Mouse (Mus musculus) embryonic facial prominence, embryonic 15.5 days (tissue): ENCODE data around the gene Ermp1. TPM values are rescaled to one million over a fixed set of nuclear protein-coding genes. Genes with fewer than 3 reads are reported as not detected.

Experiments
- ATAC-seq: fragments of 200-750 bp; cut with Nextera tagmentation; 2 replicates; pipeline ENCODE4 v1.8.0; 2017; ENCODE audit warnings: low read depth, moderate TSS enrichment; ENCODE audit not compliant: insufficient number of reproducible peaks, low FRiP score, low TSS enrichment
- H3K27ac ChIP-seq: fragments of 300-500 bp; sonication (generic); replicated peaks from 2 replicates; pipeline ENCODE4 v1.5.1; 2015; ENCODE audit warnings: mild to moderate bottlenecking, inconsistent platforms
- H3K27me3 ChIP-seq: fragments of 300-500 bp; sonication (generic); 2 replicates; pipeline ENCODE4 v1.6.1; 2015; ENCODE audit warnings: inconsistent platforms
- H3K36me3 ChIP-seq: fragments of 300-500 bp; sonication (generic); 2 replicates; pipeline ENCODE4 v1.6.1; 2015; ENCODE audit warnings: mild to moderate bottlenecking, inconsistent platforms
- H3K4me1 ChIP-seq: fragments of 300-500 bp; sonication (generic); 2 replicates; pipeline ENCODE4 v1.6.1; 2015; ENCODE audit warnings: inconsistent platforms
- H3K4me2 ChIP-seq: fragments of 300-500 bp; sonication (generic); replicated peaks from 2 replicates; pipeline ENCODE4 v1.6.1; 2015; ENCODE audit warnings: mild to moderate bottlenecking, inconsistent platforms
- H3K4me3 ChIP-seq: fragments of 300-500 bp; sonication (generic); replicated peaks from 2 replicates; pipeline ENCODE4 v1.5.1; 2015; ENCODE audit warnings: mild to moderate bottlenecking, inconsistent platforms
- H3K9ac ChIP-seq: fragments of 300-500 bp; sonication (generic); 2 replicates; pipeline ENCODE4 v1.6.1; 2015; ENCODE audit warnings: inconsistent platforms
- H3K9me3 ChIP-seq: fragments of 300-500 bp; sonication (generic); replicated peaks from 2 replicates; pipeline ENCODE4 v1.6.1; 2016; ENCODE audit warnings: inconsistent platforms
- WGBS: fragments of 180-500 bp; shearing (Covaris S2); methylation state at CpG from one replicate; pipeline ENCODE4 v1.1.7; 2015; 5-methylcytosine and 5-hydroxymethylcytosine counted together
- polyA plus RNA-seq: library from polyadenylated mRNA; unstranded; fragments of >200 nt; fragmentation: Nextera tagmentation; extraction: Ambion mirVana; gene quantifications from 2 replicates; pipeline ENCODE4 v1.2.1, GENCODE M21; 2015

Gene Ermp1
- polyA plus RNA-seq, 1 experiment from 2014 or later, result 23.4 TPM

DNA sequence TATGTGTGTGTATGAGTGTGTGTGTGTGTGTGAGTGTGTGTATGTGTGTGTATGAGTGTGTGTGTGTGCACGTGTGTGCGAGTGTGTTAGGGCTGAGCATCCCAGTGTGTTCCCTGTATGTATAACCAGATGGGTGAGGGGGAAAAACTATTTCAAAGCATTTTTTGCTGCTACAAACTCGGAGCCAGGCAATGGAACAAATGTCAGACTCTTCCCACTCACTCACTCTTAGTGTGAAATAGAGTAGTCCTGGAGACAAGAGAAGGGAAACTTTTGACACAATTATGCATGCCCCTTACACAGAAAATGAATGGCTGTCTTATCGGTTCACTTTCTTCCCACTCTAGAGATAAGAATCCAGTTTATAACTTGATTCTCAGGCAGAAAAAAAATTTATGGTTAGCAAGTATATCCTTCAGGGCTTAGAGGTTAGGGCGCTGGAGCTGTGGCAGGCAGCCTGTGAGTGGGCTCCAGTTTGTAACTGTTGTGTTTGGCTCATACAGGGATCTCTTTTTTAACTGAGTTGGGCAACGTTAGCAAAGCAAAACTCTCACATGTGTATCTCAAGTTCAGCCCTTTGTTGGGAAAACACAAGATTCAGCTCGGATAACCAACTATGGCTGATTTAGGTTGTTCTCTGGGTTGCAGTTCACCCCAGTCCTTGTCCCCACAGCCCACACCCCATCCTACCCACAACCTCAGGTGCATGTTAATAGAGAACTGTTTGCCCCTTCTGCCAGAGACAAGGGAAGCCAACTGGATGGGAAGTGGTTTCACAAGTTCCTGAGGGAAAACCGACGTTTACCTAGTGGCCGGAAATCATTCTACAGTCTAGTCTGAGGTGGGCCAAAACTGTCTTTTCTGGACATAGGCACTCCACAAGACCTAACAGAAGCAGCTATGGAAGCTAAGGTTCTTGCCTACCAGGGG is 12.9 kb upstream of the Ermp1 start:
- Histone ChIP-seq H3K27me3 (no peaks in the 10 kb centered on the region), H3K9me3 (no peaks in the 10 kb centered on the region), H3K4me1 (peaks cover 11% of the 10 kb centered on the region), H3K4me3 (no peak overlapping the region), H3K4me2 (no peak overlapping the region), H3K27ac (no peak overlapping the region), H3K36me3 (no peaks in the 10 kb centered on the region), H3K9ac (no peak overlapping the region)
- ATAC-seq, result no peak
- 71% methylated on average over 10 of the region's 10 CpGs for WGBS

DNA sequence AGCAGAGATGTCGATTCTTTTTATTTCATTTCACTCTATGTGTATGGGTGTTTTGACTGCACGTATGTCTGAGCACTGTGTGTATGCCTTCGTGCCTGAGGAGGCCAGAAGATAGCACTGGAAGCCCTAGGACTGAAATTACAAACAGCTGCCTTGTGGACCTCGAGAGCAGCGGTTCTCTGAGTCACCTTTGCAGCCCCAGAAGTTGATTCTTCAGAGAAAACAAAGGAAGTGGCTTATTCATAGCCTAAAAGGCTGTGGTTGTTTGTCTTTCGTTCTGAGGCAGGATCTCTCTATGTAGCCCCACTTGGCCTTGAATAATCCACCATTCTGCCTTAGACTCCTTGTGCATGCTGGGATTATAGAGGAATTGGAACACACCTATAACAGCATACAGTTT is 11.5 kb upstream of the Ermp1 start:
- H3K4me3 ChIP-seq, result no peak overlapping the region
- no peak overlapping the region for H3K4me2 ChIP-seq
- no peaks in the 10 kb centered on the region for H3K27me3 ChIP-seq
- H3K9me3 ChIP-seq, result no peaks in the 10 kb centered on the region
- no peak overlapping the region for H3K9ac ChIP-seq
- no peaks in the 10 kb centered on the region for H3K36me3 ChIP-seq
- H3K4me1 ChIP-seq, result peaks cover 11% of the 10 kb centered on the region
- no peak overlapping the region for H3K27ac ChIP-seq
- 40% methylated on average over 6 of the region's 6 CpGs for WGBS
- ATAC-seq, result no peak

GRCm38 (mm10) chr19:29658836-29659235 is 10.6 kb upstream of the Ermp1 start:
- Histone ChIP-seq H3K9ac (no peak overlapping the region), H3K27ac (no peak overlapping the region), H3K4me3 (no peak overlapping the region), H3K9me3 (no peaks in the 10 kb centered on the region), H3K4me2 (no peak overlapping the region), H3K4me1 (peaks cover 11% of the 10 kb centered on the region), H3K27me3 (no peaks in the 10 kb centered on the region), H3K36me3 (no peaks in the 10 kb centered on the region)
- ATAC-seq, result no peak
- 80% methylated on average over 4 of the region's 4 CpGs for WGBS

DNA sequence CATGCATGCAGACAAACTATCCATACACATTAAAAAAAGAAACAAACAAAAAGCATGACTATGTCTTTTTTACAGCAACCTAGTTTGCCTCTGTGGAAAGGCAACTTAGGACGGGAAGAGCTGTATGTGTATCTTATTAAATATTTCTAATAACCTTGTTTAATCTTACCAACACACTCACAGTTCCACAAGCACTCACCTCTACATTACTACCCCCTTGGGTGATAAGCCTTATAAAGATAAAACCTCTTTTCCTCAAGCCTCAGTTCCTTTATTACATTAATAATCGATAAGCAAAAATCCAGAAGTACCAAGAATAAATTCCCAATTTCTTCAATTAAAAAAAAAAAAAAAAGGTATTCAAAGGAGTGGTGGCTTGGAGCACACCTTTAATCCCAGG is 9.3 kb upstream of the Ermp1 start:
- H3K36me3 ChIP-seq, result no peaks in the 10 kb centered on the region
- no peaks in the 10 kb centered on the region for H3K27me3 ChIP-seq

DNA sequence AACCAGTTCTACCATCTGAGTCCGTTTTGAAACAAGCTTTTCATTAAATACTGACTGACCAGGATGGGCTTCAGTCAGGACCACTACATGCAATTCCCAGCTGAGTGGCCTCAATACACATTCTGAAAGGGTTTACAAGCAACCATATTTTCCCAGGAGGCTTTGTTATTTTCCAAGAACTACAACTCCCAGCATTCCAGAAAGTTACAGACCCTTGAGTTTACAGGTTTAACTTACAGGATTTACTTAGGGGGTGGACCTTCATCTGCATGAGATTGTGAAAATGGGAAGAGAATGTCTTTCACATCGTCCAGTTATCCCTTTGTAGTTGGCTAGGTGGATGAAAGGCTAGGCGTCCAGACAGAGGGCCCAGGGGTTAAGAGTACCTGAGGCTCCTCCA is 8.8 kb upstream of the Ermp1 start:
- 50% methylated on average over 3 of the region's 3 CpGs for WGBS
- Histone ChIP-seq H3K9me3 (no peaks in the 10 kb centered on the region), H3K27me3 (no peaks in the 10 kb centered on the region), H3K9ac (no peak overlapping the region), H3K4me2 (no peak overlapping the region), H3K36me3 (no peaks in the 10 kb centered on the region), H3K27ac (no peak overlapping the region), H3K4me3 (no peak overlapping the region), H3K4me1 (peaks cover 11% of the 10 kb centered on the region)
- ATAC-seq, result no peak

More for the DNA sequence above, 9.3 kb upstream of the Ermp1 start:
- no peak for ATAC-seq
- Histone ChIP-seq H3K9me3 (no peaks in the 10 kb centered on the region), H3K4me3 (no peak overlapping the region), H3K4me2 (no peak overlapping the region), H3K27ac (no peak overlapping the region), H3K4me1 (peaks cover 11% of the 10 kb centered on the region), H3K9ac (no peak overlapping the region)
- WGBS, result 88% methylated on average over 2 of the region's 2 CpGs

GRCm38 (mm10) chr19:29656620-29657019 is 8.4 kb upstream of the Ermp1 start:
- ATAC-seq, result no peak
- Histone ChIP-seq H3K4me3 (no peak overlapping the region), H3K9ac (no peak overlapping the region), H3K27me3 (no peaks in the 10 kb centered on the region), H3K4me1 (peaks cover 11% of the 10 kb centered on the region), H3K27ac (no peak overlapping the region), H3K9me3 (no peaks in the 10 kb centered on the region), H3K36me3 (no peaks in the 10 kb centered on the region), H3K4me2 (no peak overlapping the region)
- 41% methylated on average over 5 of the region's 5 CpGs for WGBS

- H3K4me2 ChIP-seq, result no peak overlapping the region
- H3K27ac ChIP-seq, result no peak overlapping the region
- ATAC-seq, result no peak
- no peaks in the 10 kb centered on the region for H3K36me3 ChIP-seq
- no peak overlapping the region for H3K9ac ChIP-seq
- no peaks in the 10 kb centered on the region for H3K27me3 ChIP-seq
- peaks cover 11% of the 10 kb centered on the region for H3K4me1 ChIP-seq
- no peaks in the 10 kb centered on the region for H3K9me3 ChIP-seq
- WGBS, result 78% methylated on average over 4 of the region's 4 CpGs
- no peak overlapping the region for H3K4me3 ChIP-seq
These were observed 7.8 kb upstream of the Ermp1 start for GRCm38 (mm10) chr19:29656029-29656428.

GRCm38 (mm10) chr19:29655148-29655547 is 6.9 kb upstream of the Ermp1 start:
- H3K4me1 ChIP-seq, result peaks cover 11% of the 10 kb centered on the region
- no peak overlapping the region for H3K4me3 ChIP-seq
- ATAC-seq, result no peak
- no peak overlapping the region for H3K4me2 ChIP-seq
- H3K36me3 ChIP-seq, result no peaks in the 10 kb centered on the region
- H3K27ac ChIP-seq, result no peak overlapping the region
- WGBS, result 40% methylated on average over 6 of the region's 6 CpGs
- no peak overlapping the region for H3K9ac ChIP-seq
- H3K27me3 ChIP-seq, result no peaks in the 10 kb centered on the region
- no peaks in the 10 kb centered on the region for H3K9me3 ChIP-seq

GRCm38 (mm10) chr19:29653768-29654265 is 5.6 kb upstream of the Ermp1 start:
- no peak overlapping the region for H3K4me2 ChIP-seq
- no peak for ATAC-seq
- 64% methylated on average over 9 of the region's 9 CpGs for WGBS
- H3K4me1 ChIP-seq, result peaks cover 11% of the 10 kb centered on the region
- H3K9ac ChIP-seq, result no peak overlapping the region
- H3K27me3 ChIP-seq, result no peaks in the 10 kb centered on the region
- H3K4me3 ChIP-seq, result no peak overlapping the region
- no peak overlapping the region for H3K27ac ChIP-seq
- H3K9me3 ChIP-seq, result no peaks in the 10 kb centered on the region
- H3K36me3 ChIP-seq, result no peaks in the 10 kb centered on the region

DNA sequence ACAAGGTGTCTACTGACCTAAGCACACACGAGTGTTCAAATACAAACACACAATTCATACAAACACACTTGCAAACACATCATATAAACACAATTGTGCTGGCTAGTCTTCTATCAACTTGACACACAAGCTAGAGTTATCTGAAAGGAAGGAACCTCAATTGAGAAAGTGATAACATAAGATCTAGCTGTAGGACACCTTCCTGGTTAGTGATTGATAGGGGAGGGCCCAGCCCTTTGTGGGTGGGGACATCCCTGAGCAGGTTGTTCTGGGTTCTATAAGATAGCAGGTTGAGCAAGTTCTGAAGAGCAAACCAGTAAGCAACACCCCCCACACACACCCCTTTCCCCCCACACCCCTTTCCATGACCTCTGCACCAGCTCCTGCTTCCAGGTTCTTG is 1.5 kb upstream of the Ermp1 start:
- no peak overlapping the region for H3K27ac ChIP-seq
- 0 out of 2 replicates have a peak, but pooled peaks cover 3% of the 10 kb centered on the region for H3K4me1 ChIP-seq
- no peak overlapping the region for H3K4me3 ChIP-seq
- no peak overlapping the region for H3K4me2 ChIP-seq
- no peak for ATAC-seq
- 81% methylated on average over 1 of the region's 1 CpGs for WGBS
- H3K9me3 ChIP-seq, result no peaks in the 10 kb centered on the region
- no peak overlapping the region for H3K9ac ChIP-seq
- peaks cover 6% of the 10 kb centered on the region; the same call in 1 of the 2 replicates for H3K36me3 ChIP-seq
- H3K27me3 ChIP-seq, result no peaks in the 10 kb centered on the region

DNA sequence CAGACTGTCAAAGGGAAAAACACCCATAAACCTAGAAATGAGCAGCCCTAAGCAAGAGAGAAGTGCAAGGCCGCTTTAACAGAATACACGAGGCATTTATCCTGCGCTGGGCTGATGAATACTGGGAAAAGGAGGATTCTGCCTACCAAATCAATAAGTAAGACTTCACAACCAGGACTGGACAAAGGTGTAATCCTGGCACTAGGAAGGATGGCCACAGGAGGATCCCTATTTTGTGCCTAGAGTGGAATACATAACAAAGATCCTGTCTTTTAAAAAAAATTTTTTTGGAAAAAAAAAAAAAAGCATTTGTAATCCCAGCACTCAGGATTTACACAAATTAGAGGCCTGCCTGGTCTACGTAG is 317 bp upstream of the Ermp1 start:
- Histone ChIP-seq H3K27ac (peak overlapping the region; percentile 95; the same call in 1 of the 2 replicates), H3K36me3 (peaks cover 6% of the 10 kb centered on the region; the same call in 1 of the 2 replicates), H3K9me3 (no peaks in the 10 kb centered on the region), H3K4me3 (peak overlapping the region; percentile 95), H3K9ac (peak overlapping the region; percentile 78; the same call in 1 of the 2 replicates), H3K27me3 (no peaks in the 10 kb centered on the region), H3K4me1 (0 out of 2 replicates have a peak, but pooled peaks cover 3% of the 10 kb centered on the region), H3K4me2 (peak overlapping the region; percentile 59)
- WGBS, result 25% methylated on average over 4 of the region's 4 CpGs
- ATAC-seq, result no peak
